Mouse (Mus musculus) hindbrain, embryonic 12.5 days (tissue): Measurements from ENCODE around the gene Aire. TPM values are rescaled to one million over a fixed set of nuclear protein-coding genes. Genes with fewer than 3 reads are reported as not detected.
"Not testable (repeated sequence)": the region's sequence is repeated elsewhere in the genome, so short reads cannot be mapped to it uniquely, and the experiment has no call there.

ENCODE experiments used
- ATAC-seq: fragments of 200-750 bp; cut with Nextera tagmentation; 2 replicates; pipeline ENCODE4 v1.8.0; 2017; ENCODE audit warnings: moderate TSS enrichment; ENCODE audit not compliant: low FRiP score
- H3K27ac ChIP-seq: fragments of 300-500 bp; sonication (generic); 2 replicates; pipeline ENCODE4 v1.5.1; 2016; ENCODE audit warnings: mild to moderate bottlenecking
- H3K27me3 ChIP-seq: fragments of 300-500 bp; sonication (generic); 2 replicates; pipeline ENCODE4 v1.6.1; 2016; ENCODE audit warnings: mild to moderate bottlenecking
- H3K36me3 ChIP-seq: fragments of 300-500 bp; sonication (generic); 2 replicates; pipeline ENCODE4 v1.6.1; 2016; ENCODE audit warnings: mild to moderate bottlenecking
- H3K4me1 ChIP-seq: fragments of 300-500 bp; sonication (generic); 2 replicates; pipeline ENCODE4 v1.6.1; 2016
- H3K4me2 ChIP-seq: fragments of 300-500 bp; sonication (generic); replicated peaks from 2 replicates; pipeline ENCODE4 v1.6.1; 2016; ENCODE audit warnings: mild to moderate bottlenecking
- H3K4me3 ChIP-seq: fragments of 300-500 bp; sonication (generic); 2 replicates; pipeline ENCODE4 v1.5.1; 2016; ENCODE audit warnings: mild to moderate bottlenecking
- H3K9ac ChIP-seq: fragments of 300-500 bp; sonication (generic); 2 replicates; pipeline ENCODE4 v1.6.1; 2016; ENCODE audit warnings: mild to moderate bottlenecking, moderate library complexity
- H3K9me3 ChIP-seq: fragments of 300-500 bp; sonication (generic); replicated peaks from 2 replicates; pipeline ENCODE4 v1.6.1; 2016; ENCODE audit warnings: mild to moderate bottlenecking
- WGBS: fragments of 180-500 bp; shearing (Covaris S2); methylation state at CpG from one replicate; pipeline ENCODE4 v1.1.7; 2016; 5-methylcytosine and 5-hydroxymethylcytosine counted together
- polyA plus RNA-seq: library from polyadenylated mRNA; unstranded; fragments of >200 nt; fragmentation: Nextera tagmentation; extraction: Ambion mirVana; gene quantifications from 2 replicates; pipeline ENCODE4 v1.2.1, GENCODE M21; 2016

Gene Aire
- polyA plus RNA-seq, 1 experiment from 2014 or later = 0.23 TPM

DNA sequence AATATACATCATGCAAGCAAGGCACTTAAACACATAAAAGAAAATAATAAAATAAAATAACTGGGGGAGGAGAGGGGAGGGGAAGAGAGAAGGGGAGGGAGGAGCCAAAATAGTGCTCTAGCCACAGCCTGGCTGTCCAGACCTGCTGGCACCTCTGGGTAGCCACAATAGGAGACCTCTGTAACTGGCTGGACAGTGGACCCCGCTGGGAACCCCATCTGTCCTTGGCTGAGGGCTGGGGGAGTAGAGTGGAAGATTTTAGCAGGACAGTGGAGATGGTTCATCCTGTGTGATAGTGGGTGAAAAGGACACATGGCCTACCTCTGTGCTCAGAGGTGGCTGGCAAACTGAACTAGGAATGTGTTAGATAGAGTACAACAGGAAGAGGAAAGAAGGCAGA lies 1.1 kb upstream of the Aire start:
- Histone ChIP-seq H3K9ac (no peak overlapping the region), H3K36me3 (no peaks in the 10 kb centered on the region), H3K4me2 (no peak overlapping the region), H3K9me3 (no peaks in the 10 kb centered on the region), H3K27ac (no peak overlapping the region), H3K27me3 (peaks cover 11% of the 10 kb centered on the region; the same call in 1 of the 2 replicates), H3K4me1 (no peaks in the 10 kb centered on the region), H3K4me3 (no peak overlapping the region)
- 72% methylated on average over 1 of the region's 1 CpGs for WGBS
- no peak for ATAC-seq

DNA sequence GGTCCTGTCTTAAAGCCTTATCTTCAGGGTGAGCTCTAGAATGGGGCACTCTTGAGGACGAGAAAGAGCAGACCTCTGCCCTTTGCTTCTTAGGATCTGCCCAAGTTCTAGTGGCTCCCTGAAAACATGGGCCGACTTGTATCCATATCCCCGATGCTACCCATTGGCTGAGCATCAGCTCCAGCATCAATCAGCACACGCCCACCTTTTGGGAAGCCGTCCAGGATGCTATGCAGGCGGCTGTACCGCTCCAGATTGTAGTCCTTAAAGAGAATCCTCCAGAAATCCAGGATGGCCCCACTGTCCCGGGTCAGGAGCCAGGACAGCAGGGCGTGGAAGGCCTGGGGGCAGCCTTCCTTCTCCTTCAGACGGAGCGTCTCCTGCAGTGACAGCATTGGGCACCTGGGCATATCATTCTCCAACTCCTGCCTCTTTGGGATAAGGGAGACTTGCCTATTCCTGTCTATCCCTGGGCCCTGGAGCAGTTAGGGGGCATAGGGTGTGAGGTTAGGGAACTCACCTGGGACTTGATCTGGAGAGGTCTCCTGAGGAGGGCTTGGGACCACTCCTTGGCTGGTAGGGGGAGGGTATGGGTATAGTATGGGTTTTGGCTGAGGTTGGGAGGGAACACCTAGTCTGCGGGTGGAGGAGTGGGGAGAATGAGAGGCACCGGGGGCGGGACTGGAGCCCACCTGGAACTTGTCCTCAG lies 559 bp downstream of the Aire start:
- Histone ChIP-seq H3K27ac (no peak overlapping the region), H3K4me2 (peak overlapping the region; percentile 48), H3K4me1 (no peaks in the 10 kb centered on the region), H3K9ac (peak overlapping the region; percentile 20; the same call in 1 of the 2 replicates), H3K4me3 (peak overlapping the region; percentile 26), H3K27me3 (peaks cover 11% of the 10 kb centered on the region; the same call in 1 of the 2 replicates), H3K36me3 (no peaks in the 10 kb centered on the region), H3K9me3 (no peaks in the 10 kb centered on the region)
- WGBS = 59% methylated on average over 14 of the region's 14 CpGs
- peak; percentile 41; the same call in 1 of the 2 replicates for ATAC-seq

DNA sequence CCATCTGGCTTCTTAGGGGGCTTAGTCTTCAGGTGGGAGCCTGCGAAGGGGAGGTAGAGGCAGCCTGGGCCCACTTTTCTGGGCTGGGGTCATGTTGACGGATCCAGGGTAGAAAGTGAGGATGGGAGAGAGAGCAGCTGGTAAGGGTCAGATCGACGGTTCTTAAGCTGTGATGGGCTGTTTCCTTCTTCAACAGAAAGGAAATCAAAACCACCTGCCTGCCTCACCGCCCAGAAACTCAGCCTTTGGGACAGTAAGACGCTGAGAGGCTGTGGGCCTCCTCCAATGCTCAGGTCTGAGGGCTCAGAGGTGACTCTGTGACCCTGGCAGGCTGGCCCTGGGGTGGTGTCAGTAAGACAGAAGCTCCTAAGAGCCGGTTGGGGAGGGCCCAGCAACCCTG lies 1.3 kb downstream of the Aire start:
- no peak for ATAC-seq
- 68% methylated on average over 7 of the region's 7 CpGs for WGBS
- H3K4me2 ChIP-seq = no peak overlapping the region
- H3K4me1 ChIP-seq = no peaks in the 10 kb centered on the region
- H3K9ac ChIP-seq = no peak overlapping the region
- H3K27ac ChIP-seq = no peak overlapping the region
- peaks cover 11% of the 10 kb centered on the region; the same call in 1 of the 2 replicates for H3K27me3 ChIP-seq
- H3K4me3 ChIP-seq = no peak overlapping the region
- no peaks in the 10 kb centered on the region for H3K9me3 ChIP-seq
- no peaks in the 10 kb centered on the region for H3K36me3 ChIP-seq

DNA sequence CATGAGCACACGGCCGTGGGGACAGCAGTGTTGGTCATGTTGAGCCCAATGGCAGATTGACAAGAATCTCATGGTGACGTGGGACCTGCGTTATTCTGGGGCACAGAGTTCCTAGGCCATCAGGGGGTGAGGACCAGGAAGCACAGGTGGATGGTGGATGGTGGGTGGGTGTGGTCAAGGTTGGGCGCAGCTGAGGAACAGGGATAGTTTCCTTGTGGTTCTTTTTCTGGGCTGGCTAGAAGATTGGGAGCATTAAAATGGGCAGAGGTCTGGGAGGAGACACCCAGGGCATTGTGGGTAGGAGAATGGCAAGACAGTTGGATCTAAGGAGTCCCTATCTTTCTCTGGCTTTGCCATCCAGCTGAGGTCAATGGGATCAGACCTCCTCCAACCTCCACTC lies 1.8 kb downstream of the Aire start, which contains the start of gene Dnmt3l:
TSS of gene Dnmt3l (plus strand) at position 301 of the 400 bp plus-strand sequence.
- peaks cover 11% of the 10 kb centered on the region; the same call in 1 of the 2 replicates for H3K27me3 ChIP-seq
- no peak within 1 kb of the TSS for H3K4me3 ChIP-seq
- no peak within 1 kb of the TSS for H3K27ac ChIP-seq
- no peak for ATAC-seq
- no peak within 1 kb of the TSS for H3K9ac ChIP-seq
- H3K36me3 ChIP-seq = no peaks in the 10 kb centered on the region
- no peaks in the 10 kb centered on the region for H3K4me1 ChIP-seq
- no peak within 1 kb of the TSS for H3K4me2 ChIP-seq
- H3K9me3 ChIP-seq = no peaks in the 10 kb centered on the region
- WGBS = 92% methylated on average over 5 of the region's 5 CpGs

DNA sequence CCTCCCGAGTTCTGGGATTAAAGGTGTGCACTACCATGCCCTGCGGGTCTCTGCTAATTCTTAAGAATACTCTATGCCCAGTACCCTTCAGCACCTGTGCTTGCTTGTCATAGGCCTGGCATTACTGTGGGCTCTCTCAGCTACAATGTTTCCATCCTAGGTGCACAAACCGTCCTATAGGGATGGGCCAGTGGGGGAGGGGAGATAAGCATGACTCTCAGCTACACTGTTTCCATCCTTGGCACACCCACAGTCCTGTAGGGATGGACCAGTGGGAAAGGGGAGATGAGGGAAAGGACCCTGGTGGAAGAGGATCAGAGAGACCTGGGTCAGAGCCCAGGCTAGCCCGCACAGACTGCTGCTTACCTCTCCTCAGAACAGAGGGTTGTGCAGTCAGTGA lies 6.3 kb downstream of the Aire start:
- Histone ChIP-seq H3K4me2 (no peak overlapping the region), H3K27ac (no peak overlapping the region), H3K27me3 (no peaks in the 10 kb centered on the region), H3K4me1 (no peaks in the 10 kb centered on the region), H3K9ac (no peak overlapping the region), H3K9me3 (no peaks in the 10 kb centered on the region), H3K36me3 (no peaks in the 10 kb centered on the region), H3K4me3 (no peak overlapping the region)
- 88% methylated on average over 4 of the region's 4 CpGs for WGBS
- ATAC-seq = no peak

DNA sequence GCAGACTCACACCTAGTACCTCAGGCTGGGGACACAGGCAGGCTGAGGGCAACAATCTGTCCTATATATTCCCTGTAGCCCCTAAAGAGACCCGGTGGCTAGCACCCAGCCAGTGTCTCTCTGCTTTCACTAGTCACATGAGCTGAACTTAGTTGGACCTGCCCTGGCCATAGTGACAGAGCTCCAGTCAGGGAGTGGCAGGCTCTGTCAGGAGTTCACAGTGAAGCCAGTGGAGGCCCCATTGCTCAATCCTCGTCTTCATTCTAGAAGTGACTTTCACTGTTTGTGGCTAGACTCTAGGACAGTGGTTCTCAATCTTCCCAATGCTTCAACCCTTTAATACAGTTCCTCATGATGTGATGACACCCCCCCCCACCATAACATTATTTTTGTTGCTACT lies 11.4 kb downstream of the Aire start:
- no peak overlapping the region for H3K27ac ChIP-seq
- ATAC-seq = no peak
- H3K4me2 ChIP-seq = no peak overlapping the region
- H3K36me3 ChIP-seq = no peaks in the 10 kb centered on the region
- no peak overlapping the region for H3K4me3 ChIP-seq
- H3K9me3 ChIP-seq = no peaks in the 10 kb centered on the region
- no peaks in the 10 kb centered on the region for H3K27me3 ChIP-seq
- no peaks in the 10 kb centered on the region for H3K4me1 ChIP-seq
- H3K9ac ChIP-seq = no peak overlapping the region
- WGBS = 89% methylated on average over 2 of the region's 2 CpGs

DNA sequence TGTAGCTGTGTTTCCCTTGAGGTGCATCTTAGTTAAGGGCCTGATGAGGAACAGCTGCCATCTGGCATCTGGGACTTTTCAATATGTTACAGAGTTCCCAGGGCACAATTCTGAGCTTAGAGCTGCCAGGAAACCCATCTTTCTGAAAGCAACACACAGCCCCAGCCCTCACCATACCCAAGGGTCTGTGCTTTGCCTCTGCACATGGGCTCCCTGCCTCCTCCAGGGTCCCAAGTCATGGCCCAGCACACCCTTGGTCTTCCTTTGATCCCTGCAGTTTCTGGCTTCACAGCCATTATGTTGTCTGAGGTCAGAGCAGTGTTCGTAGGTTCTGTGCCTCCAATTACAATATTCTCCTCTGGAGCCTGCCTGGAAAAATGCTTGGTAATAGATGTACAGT lies 14.3 kb downstream of the Aire start:
- Histone ChIP-seq H3K9me3 (no peaks in the 10 kb centered on the region), H3K27me3 (no peaks in the 10 kb centered on the region), H3K9ac (no peak overlapping the region), H3K4me2 (no peak overlapping the region), H3K4me3 (no peak overlapping the region), H3K4me1 (no peaks in the 10 kb centered on the region), H3K27ac (no peak overlapping the region), H3K36me3 (no peaks in the 10 kb centered on the region)
- ATAC-seq = no peak
- WGBS = 78% methylated on average over 1 of the region's 1 CpGs

DNA sequence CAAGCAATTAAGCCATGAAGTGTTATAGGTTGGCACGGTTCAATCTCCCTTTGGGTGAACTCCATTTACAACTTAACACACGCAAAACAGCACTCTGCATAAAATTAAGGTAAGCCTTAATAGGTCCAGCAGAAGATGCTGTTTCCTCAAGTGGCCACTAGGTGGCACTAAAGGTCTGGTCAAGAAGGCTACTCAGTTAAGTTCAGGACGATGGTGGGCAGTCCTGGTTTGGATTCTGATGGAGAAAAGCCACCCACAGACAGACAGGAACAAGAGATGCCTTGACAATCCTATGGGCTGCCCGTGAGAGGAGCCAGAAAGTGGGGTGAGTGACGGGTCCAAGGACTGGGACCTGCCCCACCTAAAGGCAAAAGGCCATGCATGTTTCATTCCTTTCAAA lies 15.3 kb downstream of the Aire start:
- H3K4me3 ChIP-seq = no peak overlapping the region
- H3K36me3 ChIP-seq = no peaks in the 10 kb centered on the region
- H3K4me1 ChIP-seq = no peaks in the 10 kb centered on the region
- no peak overlapping the region for H3K9ac ChIP-seq
- peak; percentile 72 for ATAC-seq
- H3K9me3 ChIP-seq = no peaks in the 10 kb centered on the region
- WGBS = 10% methylated on average over 5 of the region's 5 CpGs
- H3K27me3 ChIP-seq = no peaks in the 10 kb centered on the region
- no peak overlapping the region for H3K4me2 ChIP-seq
- H3K27ac ChIP-seq = no peak overlapping the region

DNA sequence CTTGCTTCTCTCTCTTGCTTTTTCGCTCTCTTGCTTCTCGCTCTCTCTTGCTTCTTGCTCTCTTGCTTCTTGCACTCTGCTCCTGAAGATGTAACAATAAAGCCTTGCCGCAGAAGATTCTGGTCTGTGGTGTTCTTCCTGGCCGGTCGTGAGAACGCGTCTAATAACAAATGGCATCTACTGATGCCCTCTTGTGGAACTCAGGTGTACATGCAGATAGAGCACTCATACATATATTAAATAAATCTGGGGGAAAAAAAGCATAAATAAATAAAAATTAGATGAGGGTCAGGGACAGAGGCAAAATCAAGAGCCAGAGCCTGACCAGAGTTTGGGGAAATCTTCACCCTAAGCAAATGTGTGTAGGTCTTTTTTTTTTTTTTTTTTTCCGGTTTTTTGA lies 18.0 kb downstream of the Aire start:
- H3K4me3 ChIP-seq, H3K9ac ChIP-seq, ATAC-seq, H3K4me1 ChIP-seq, H3K9me3 ChIP-seq, H3K27ac ChIP-seq, H3K4me2 ChIP-seq, H3K36me3 ChIP-seq, H3K27me3 ChIP-seq: not testable (repeated sequence)
- WGBS = 70% methylated on average over 6 of the region's 8 CpGs

DNA sequence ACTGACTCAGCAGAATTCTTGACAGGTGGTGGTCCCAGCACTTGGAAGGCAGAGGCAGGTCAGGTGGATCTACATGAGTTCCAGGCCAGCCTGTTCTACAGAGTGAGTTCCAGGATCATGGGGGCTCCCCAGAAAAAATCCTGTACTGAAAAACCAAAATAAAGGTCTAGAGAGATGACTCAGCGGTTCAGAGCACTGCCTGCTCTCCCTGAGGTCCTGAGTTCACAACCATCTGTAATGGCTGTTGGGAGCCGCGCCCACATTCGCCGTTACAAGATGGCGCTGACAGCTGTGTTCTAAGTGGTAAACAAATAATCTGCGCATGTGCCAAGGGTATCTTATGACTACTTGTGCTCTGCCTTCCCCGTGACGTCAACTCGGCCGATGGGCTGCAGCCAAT lies 23.4 kb downstream of the Aire start:
- H3K4me2 ChIP-seq, H3K9ac ChIP-seq, H3K27ac ChIP-seq, H3K9me3 ChIP-seq, H3K36me3 ChIP-seq, H3K27me3 ChIP-seq, ATAC-seq, H3K4me3 ChIP-seq, H3K4me1 ChIP-seq: not testable (repeated sequence)
- 96% methylated on average over 7 of the region's 11 CpGs for WGBS

DNA sequence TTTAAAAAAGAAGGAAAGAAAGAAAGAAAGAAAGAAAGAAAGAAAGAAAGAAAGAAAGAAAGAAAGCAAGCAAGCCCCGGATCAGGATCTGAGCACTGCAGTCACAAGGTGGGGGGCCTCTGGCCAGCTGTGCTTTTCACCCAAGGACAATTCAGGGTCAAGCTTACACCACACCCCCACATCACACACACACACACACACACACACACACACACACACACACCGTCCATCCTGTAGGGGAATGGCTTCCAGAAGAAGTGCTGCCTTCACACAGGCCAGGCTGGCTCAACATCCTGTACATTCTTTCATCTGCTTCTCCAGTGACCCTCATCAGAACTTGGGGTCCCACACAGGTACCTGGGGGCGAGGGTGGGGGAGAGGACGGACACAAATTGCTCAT lies 24.1 kb downstream of the Aire start:
- no peak overlapping the region for H3K9ac ChIP-seq
- WGBS = 84% methylated on average over 4 of the region's 4 CpGs
- no peaks in the 10 kb centered on the region for H3K36me3 ChIP-seq
- H3K4me2 ChIP-seq = no peak overlapping the region
- 0 out of 2 replicates have a peak, but pooled peaks have one; percentile 32 for ATAC-seq
- H3K27me3 ChIP-seq = no peaks in the 10 kb centered on the region
- H3K9me3 ChIP-seq = no peaks in the 10 kb centered on the region; the same call in 1 of the 2 replicates
- H3K27ac ChIP-seq = no peak overlapping the region
- no peak overlapping the region for H3K4me3 ChIP-seq
- no peaks in the 10 kb centered on the region for H3K4me1 ChIP-seq

DNA sequence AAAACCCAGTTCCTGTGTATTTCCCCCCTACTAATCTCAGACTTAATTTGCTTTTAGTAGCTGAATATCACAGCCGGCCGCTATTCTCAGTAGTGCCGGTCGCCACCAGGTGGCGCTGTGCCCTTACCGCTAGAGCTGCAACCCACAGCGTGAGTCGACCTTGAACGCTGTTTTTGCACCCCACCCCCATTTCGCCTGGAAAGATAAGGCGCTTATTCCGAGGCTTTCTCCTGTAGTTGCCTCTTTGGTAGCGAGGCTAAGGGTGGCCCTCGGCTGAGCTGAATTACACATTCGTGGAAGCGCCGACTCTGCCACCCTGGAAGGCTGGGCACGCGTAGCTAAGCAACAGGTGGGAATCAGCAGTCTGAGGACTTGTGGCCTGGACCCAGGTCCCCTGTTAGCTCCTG lies 24.6 kb downstream of the Aire start:
- peak overlapping the region; percentile 23; the same call in 1 of the 2 replicates for H3K4me3 ChIP-seq
- 16% methylated on average over 19 of the region's 19 CpGs for WGBS
- ATAC-seq = peak; percentile 64; the same call in 1 of the 2 replicates
- no peaks in the 10 kb centered on the region for H3K36me3 ChIP-seq
- H3K4me2 ChIP-seq = peak overlapping the region; percentile 55
- no peak overlapping the region for H3K27ac ChIP-seq
- no peaks in the 10 kb centered on the region for H3K27me3 ChIP-seq
- no peaks in the 10 kb centered on the region for H3K4me1 ChIP-seq
- no peak overlapping the region for H3K9ac ChIP-seq
- no peaks in the 10 kb centered on the region; the same call in 1 of the 2 replicates for H3K9me3 ChIP-seq

DNA sequence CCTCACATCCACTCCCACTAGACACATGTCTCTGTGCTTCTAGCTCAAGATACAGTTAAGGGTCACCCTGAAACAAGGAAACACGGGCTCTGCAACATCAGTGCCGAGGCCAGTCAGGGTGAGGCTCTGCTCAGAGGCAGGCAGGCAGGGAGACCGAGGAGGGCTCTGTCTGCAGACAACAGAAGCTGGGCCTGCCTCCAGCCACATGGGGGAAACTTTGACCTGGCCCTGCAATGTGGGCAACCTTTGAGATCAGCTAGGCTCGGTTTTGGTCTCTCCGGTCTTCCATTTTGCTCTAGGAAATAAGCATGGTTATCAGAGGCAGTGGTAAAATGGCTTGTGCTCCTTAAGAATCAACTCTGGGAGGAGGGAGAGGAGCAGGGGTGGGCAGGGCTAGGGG lies 27.0 kb downstream of the Aire start:
- 58% methylated on average over 5 of the region's 5 CpGs for WGBS
- H3K27me3 ChIP-seq = no peaks in the 10 kb centered on the region
- H3K27ac ChIP-seq = no peak overlapping the region
- H3K36me3 ChIP-seq = no peaks in the 10 kb centered on the region
- H3K4me2 ChIP-seq = no peak overlapping the region
- no peak for ATAC-seq
- no peak overlapping the region for H3K9ac ChIP-seq
- H3K4me1 ChIP-seq = no peaks in the 10 kb centered on the region
- no peak overlapping the region for H3K4me3 ChIP-seq
- H3K9me3 ChIP-seq = no peaks in the 10 kb centered on the region; the same call in 1 of the 2 replicates
